Mouse (Mus musculus) lung, postnatal 0 days (tissue): ENCODE measurements around the gene Umad1.

ENCODE experiments used
- CTCF ChIP-seq: IDR thresholded peaks from 2 replicates; pipeline ENCODE4 v1.5.1; 2016; ENCODE audit warnings: antibody characterized with exemption, mild to moderate bottlenecking
- EP300 ChIP-seq: IDR thresholded peaks from 2 replicates; pipeline ENCODE4 v1.6.1; 2016; ENCODE audit warnings: antibody characterized with exemption, mild to moderate bottlenecking, control low read depth

- TF ChIP-seq EP300 (no peak), CTCF (no peak)
Measured at GRCm38 (mm10) chr6:8421959-8422581, 163.0 kb downstream of the Umad1 start.
